Mouse (Mus musculus) embryonic facial prominence, embryonic 12.5 days (tissue): ENCODE measurements around the gene Csnk2b. TPM values are rescaled to one million over a fixed set of nuclear protein-coding genes. Genes with fewer than 3 reads are reported as not detected.

Source experiments
- ATAC-seq: fragments of 200-750 bp; cut with Nextera tagmentation; 2 replicates; pipeline ENCODE4 v1.8.0; 2017; ENCODE audit not compliant: insufficient number of reproducible peaks, insufficient read depth, low FRiP score, low TSS enrichment
- H3K27ac ChIP-seq: fragments of 300-500 bp; sonication (generic); 2 replicates; pipeline ENCODE4 v1.5.1; 2016; ENCODE audit warnings: mild to moderate bottlenecking
- H3K27me3 ChIP-seq: fragments of 300-500 bp; sonication (generic); 2 replicates; pipeline ENCODE4 v1.6.1; 2016; ENCODE audit warnings: mild to moderate bottlenecking, moderate library complexity
- H3K36me3 ChIP-seq: fragments of 300-500 bp; sonication (generic); 2 replicates; pipeline ENCODE4 v1.6.1; 2016; ENCODE audit warnings: mild to moderate bottlenecking
- H3K4me1 ChIP-seq: fragments of 300-500 bp; sonication (generic); 2 replicates; pipeline ENCODE4 v1.6.1; 2016
- H3K4me2 ChIP-seq: fragments of 300-500 bp; sonication (generic); replicated peaks from 2 replicates; pipeline ENCODE4 v1.6.1; 2016; ENCODE audit warnings: mild to moderate bottlenecking, moderate library complexity
- H3K4me3 ChIP-seq: fragments of 300-500 bp; sonication (generic); 2 replicates; pipeline ENCODE4 v1.5.1; 2016; ENCODE audit warnings: mild to moderate bottlenecking
- H3K9ac ChIP-seq: fragments of 300-500 bp; sonication (generic); 2 replicates; pipeline ENCODE4 v1.6.1; 2016; ENCODE audit warnings: mild to moderate bottlenecking, moderate library complexity
- H3K9me3 ChIP-seq: fragments of 300-500 bp; sonication (generic); 2 replicates; pipeline ENCODE4 v1.6.1; 2016; ENCODE audit warnings: mild to moderate bottlenecking, moderate library complexity
- whole genome bisulfite sequencing: fragments of 180-500 bp; shearing (Covaris S2); methylation state at CpG from one replicate; pipeline ENCODE4 v1.1.7; 2016; 5-methylcytosine and 5-hydroxymethylcytosine counted together
- polyA plus RNA-seq: library from polyadenylated mRNA; unstranded; fragments of >200 nt; fragmentation: Nextera tagmentation; extraction: Ambion mirVana; gene quantifications from 2 replicates; pipeline ENCODE4 v1.2.1, GENCODE M21; 2016

Csnk2b gene
- polyA plus RNA-seq, 1 experiment from 2014 or later = 254 TPM

- Histone ChIP-seq H3K4me1 (no peaks in the 10 kb centered on the region), H3K9me3 (no peaks in the 10 kb centered on the region), H3K27me3 (no peaks in the 10 kb centered on the region), H3K4me3 (no peak overlapping the region), H3K4me2 (no peak overlapping the region), H3K36me3 (peaks cover 93% of the 10 kb centered on the region), H3K9ac (no peak overlapping the region), H3K27ac (no peak overlapping the region)
- 70% methylated on average over 5 of the region's 5 CpGs for WGBS
- no peak for ATAC-seq
Measured at GRCm38 (mm10) chr17:35147922-35148639, 26.2 kb upstream of the Csnk2b start.

- Histone ChIP-seq H3K36me3 (peaks cover 93% of the 10 kb centered on the region), H3K9ac (no peak overlapping the region), H3K4me1 (no peaks in the 10 kb centered on the region), H3K27me3 (no peaks in the 10 kb centered on the region), H3K4me2 (no peak overlapping the region), H3K27ac (no peak overlapping the region), H3K9me3 (no peaks in the 10 kb centered on the region), H3K4me3 (no peak overlapping the region)
- ATAC-seq = no peak
- WGBS = 70% methylated on average over 3 of the region's 3 CpGs
Measured at GRCm38 (mm10) chr17:35147348-35147747, 25.5 kb upstream of the Csnk2b start.

GRCm38 (mm10) chr17:35146139-35146538 is 24.3 kb upstream of the Csnk2b start:
- ATAC-seq = no peak
- WGBS = 84% methylated on average over 5 of the region's 5 CpGs
- Histone ChIP-seq H3K4me2 (no peak overlapping the region), H3K4me3 (no peak overlapping the region), H3K36me3 (peaks cover 93% of the 10 kb centered on the region), H3K9me3 (no peaks in the 10 kb centered on the region), H3K27me3 (no peaks in the 10 kb centered on the region), H3K9ac (no peak overlapping the region), H3K4me1 (no peaks in the 10 kb centered on the region), H3K27ac (no peak overlapping the region)

- 95% methylated on average over 6 of the region's 6 CpGs for WGBS
- no peak overlapping the region for H3K4me2 ChIP-seq
Measured at GRCm38 (mm10) chr17:35141971-35142370, 20.1 kb upstream of the Csnk2b start.

GRCm38 (mm10) chr17:35140490-35140996 is 18.7 kb upstream of the Csnk2b start:
- Histone ChIP-seq H3K36me3 (peaks cover 78% of the 10 kb centered on the region), H3K4me1 (peaks cover 14% of the 10 kb centered on the region), H3K27me3 (no peaks in the 10 kb centered on the region), H3K4me2 (no peak overlapping the region), H3K9me3 (no peaks in the 10 kb centered on the region), H3K4me3 (no peak overlapping the region), H3K27ac (no peak overlapping the region), H3K9ac (no peak overlapping the region)
- WGBS = 80% methylated on average over 16 of the region's 16 CpGs
- ATAC-seq = no peak

More at GRCm38 (mm10) chr17:35141971-35142370, 20.1 kb upstream of the Csnk2b start:
- ATAC-seq = no peak
- Histone ChIP-seq H3K27ac (no peak overlapping the region), H3K9me3 (no peaks in the 10 kb centered on the region), H3K4me3 (no peak overlapping the region), H3K9ac (no peak overlapping the region), H3K4me1 (peaks cover 6% of the 10 kb centered on the region), H3K27me3 (no peaks in the 10 kb centered on the region), H3K36me3 (peaks cover 92% of the 10 kb centered on the region)

- no peak for ATAC-seq
- H3K27ac ChIP-seq = no peak overlapping the region
- H3K4me2 ChIP-seq = no peak overlapping the region
- H3K36me3 ChIP-seq = peaks cover 65% of the 10 kb centered on the region
- H3K9ac ChIP-seq = no peak overlapping the region
- peaks cover 14% of the 10 kb centered on the region for H3K4me1 ChIP-seq
- 95% methylated on average over 3 of the region's 3 CpGs for WGBS
- no peaks in the 10 kb centered on the region for H3K27me3 ChIP-seq
- no peaks in the 10 kb centered on the region for H3K9me3 ChIP-seq
- no peak overlapping the region for H3K4me3 ChIP-seq
Measured at GRCm38 (mm10) chr17:35139269-35139668, 17.4 kb upstream of the Csnk2b start.

- H3K4me3 ChIP-seq = peak overlapping the region; percentile 81
- under 1% methylated on average over 43 of the region's 43 CpGs for WGBS
- no peaks in the 10 kb centered on the region for H3K27me3 ChIP-seq
- peak; percentile 44 for ATAC-seq
- H3K9ac ChIP-seq = peak overlapping the region; percentile 77
- H3K36me3 ChIP-seq = peaks cover 30% of the 10 kb centered on the region
- H3K4me1 ChIP-seq = peaks cover 14% of the 10 kb centered on the region
- peak overlapping the region; percentile 90 for H3K4me2 ChIP-seq
- peak overlapping the region; percentile 92 for H3K27ac ChIP-seq
- H3K9me3 ChIP-seq = no peaks in the 10 kb centered on the region
Measured at GRCm38 (mm10) chr17:35135591-35136320, 13.9 kb upstream of the Csnk2b start.

- peak within 1 kb of the TSS; percentile 81 for H3K4me3 ChIP-seq
- under 1% methylated on average over 66 of the region's 66 CpGs for WGBS
- peak within 1 kb of the TSS; percentile 90 for H3K4me2 ChIP-seq
- ATAC-seq = peak; percentile 89
- H3K9me3 ChIP-seq = no peaks in the 10 kb centered on the region
- H3K36me3 ChIP-seq = peaks cover 27% of the 10 kb centered on the region
- H3K27me3 ChIP-seq = no peaks in the 10 kb centered on the region
- peaks cover 14% of the 10 kb centered on the region for H3K4me1 ChIP-seq
- H3K9ac ChIP-seq = peak within 1 kb of the TSS; percentile 77
- H3K27ac ChIP-seq = peak within 1 kb of the TSS; percentile 92
Measured at GRCm38 (mm10) chr17:35134801-35135590, 13.1 kb upstream of the Csnk2b start, which contains the start of gene Bag6. Gene Bag6, plus strand, starts transcription at chr17:35135178.

- ATAC-seq = no peak
- no peaks in the 10 kb centered on the region for H3K27me3 ChIP-seq
- peaks cover 21% of the 10 kb centered on the region for H3K36me3 ChIP-seq
- no peak overlapping the region for H3K4me2 ChIP-seq
- H3K4me3 ChIP-seq = no peak overlapping the region
- peaks cover 18% of the 10 kb centered on the region for H3K4me1 ChIP-seq
- H3K9ac ChIP-seq = no peak overlapping the region
- H3K9me3 ChIP-seq = no peaks in the 10 kb centered on the region
- H3K27ac ChIP-seq = no peak overlapping the region
- 94% methylated on average over 7 of the region's 7 CpGs for WGBS
Measured at GRCm38 (mm10) chr17:35133517-35133916, 11.7 kb upstream of the Csnk2b start.

- ATAC-seq = no peak
- H3K9me3 ChIP-seq = no peaks in the 10 kb centered on the region
- H3K27me3 ChIP-seq = no peaks in the 10 kb centered on the region
- no peak overlapping the region for H3K9ac ChIP-seq
- peaks cover 21% of the 10 kb centered on the region for H3K4me1 ChIP-seq
- no peak overlapping the region for H3K27ac ChIP-seq
- H3K4me2 ChIP-seq = no peak overlapping the region
- WGBS = 84% methylated on average over 3 of the region's 3 CpGs
- H3K4me3 ChIP-seq = no peak overlapping the region
- H3K36me3 ChIP-seq = peaks cover 13% of the 10 kb centered on the region; the same call in 1 of the 2 replicates
Measured at GRCm38 (mm10) chr17:35132174-35132560, 10.3 kb upstream of the Csnk2b start.

GRCm38 (mm10) chr17:35131500-35132173 is 9.8 kb upstream of the Csnk2b start, which contains the start of gene Apom:
Gene Apom, minus strand, starts transcription at chr17:35132050.
- Histone ChIP-seq H3K9me3 (no peaks in the 10 kb centered on the region), H3K4me3 (no peak within 1 kb of the TSS), H3K27ac (no peak within 1 kb of the TSS), H3K9ac (no peak within 1 kb of the TSS), H3K27me3 (no peaks in the 10 kb centered on the region), H3K4me1 (peaks cover 21% of the 10 kb centered on the region), H3K36me3 (peaks cover 13% of the 10 kb centered on the region; the same call in 1 of the 2 replicates), H3K4me2 (no peak within 1 kb of the TSS)
- WGBS = 81% methylated on average over 15 of the region's 15 CpGs
- no peak for ATAC-seq
